Mouse (Mus musculus) brown adipose tissue, adult 24 weeks (tissue): Measurements from ENCODE around the gene Myom1. TPM values are rescaled to one million over a fixed set of nuclear protein-coding genes. Genes with fewer than 3 reads are reported as not detected.

Experiments used
- H3K27ac ChIP-seq: fragments of 200-500 bp; replicated peaks from 2 replicates; pipeline ENCODE4 v1.5.1; 2012; ENCODE audit warnings: low read depth, mild to moderate bottlenecking, low read length
- H3K4me1 ChIP-seq: fragments of 200-500 bp; 2 replicates; pipeline ENCODE4 v1.6.1; 2012; ENCODE audit warnings: low read length, mixed read lengths; ENCODE audit not compliant: control insufficient read depth, insufficient read depth, insufficient read length
- H3K4me3 ChIP-seq: fragments of 200-500 bp; 2 replicates; pipeline ENCODE4 v1.5.1; 2012; ENCODE audit warnings: low read depth, mild to moderate bottlenecking, low read length, moderate library complexity; ENCODE audit not compliant: insufficient read depth
- polyA plus RNA-seq: library from polyadenylated mRNA; stranded (reverse); fragments of >200 nt; gene quantifications from 2 replicates; pipeline ENCODE4 v1.2.4, GENCODE M21; 2012; ENCODE audit not compliant: missing spikeins, insufficient read depth, insufficient read length

The Myom1 gene
- polyA plus RNA-seq, 1 experiment: 10.1 TPM

GRCm38 (mm10) chr17:71049292-71049691 lies 46.9 kb downstream of the Myom1 start:
- H3K27ac ChIP-seq: no peak overlapping the region
- no peak overlapping the region for H3K4me3 ChIP-seq
- no peaks in the 10 kb centered on the region for H3K4me1 ChIP-seq

GRCm38 (mm10) chr17:71053134-71053708 lies 50.8 kb downstream of the Myom1 start:
- no peaks in the 10 kb centered on the region for H3K4me1 ChIP-seq
- H3K4me3 ChIP-seq: no peak overlapping the region
- no peak overlapping the region for H3K27ac ChIP-seq

- Histone ChIP-seq H3K4me3 (no peak overlapping the region), H3K27ac (no peak overlapping the region), H3K4me1 (no peaks in the 10 kb centered on the region)
Observed at GRCm38 (mm10) chr17:71055203-71055894, 52.9 kb downstream of the Myom1 start.

GRCm38 (mm10) chr17:71056405-71056804 lies 54.0 kb downstream of the Myom1 start:
- H3K4me1 ChIP-seq: no peaks in the 10 kb centered on the region
- no peak overlapping the region for H3K4me3 ChIP-seq
- no peak overlapping the region for H3K27ac ChIP-seq

GRCm38 (mm10) chr17:71057758-71058157 lies 55.3 kb downstream of the Myom1 start:
- H3K4me1 ChIP-seq: no peaks in the 10 kb centered on the region
- no peak overlapping the region for H3K27ac ChIP-seq
- no peak overlapping the region for H3K4me3 ChIP-seq

GRCm38 (mm10) chr17:71059213-71059612 lies 56.8 kb downstream of the Myom1 start:
- Histone ChIP-seq H3K4me1 (no peaks in the 10 kb centered on the region), H3K4me3 (no peak overlapping the region), H3K27ac (no peak overlapping the region)

- no peak overlapping the region for H3K27ac ChIP-seq
- H3K4me3 ChIP-seq: no peak overlapping the region
- H3K4me1 ChIP-seq: no peaks in the 10 kb centered on the region
Observed at GRCm38 (mm10) chr17:71062049-71062560, 59.7 kb downstream of the Myom1 start.

- Histone ChIP-seq H3K27ac (no peak overlapping the region), H3K4me1 (no peaks in the 10 kb centered on the region), H3K4me3 (no peak overlapping the region)
Observed at GRCm38 (mm10) chr17:71062870-71063602, 60.6 kb downstream of the Myom1 start.

- Histone ChIP-seq H3K4me1 (no peaks in the 10 kb centered on the region), H3K4me3 (no peak overlapping the region), H3K27ac (no peak overlapping the region)
Observed at GRCm38 (mm10) chr17:71064463-71065014, 62.1 kb downstream of the Myom1 start.

GRCm38 (mm10) chr17:71065127-71065526 lies 62.7 kb downstream of the Myom1 start:
- no peaks in the 10 kb centered on the region for H3K4me1 ChIP-seq
- no peak overlapping the region for H3K4me3 ChIP-seq
- no peak overlapping the region for H3K27ac ChIP-seq

GRCm38 (mm10) chr17:71069176-71069575 lies 66.7 kb downstream of the Myom1 start:
- no peaks in the 10 kb centered on the region for H3K4me1 ChIP-seq
- no peak overlapping the region for H3K27ac ChIP-seq
- no peak overlapping the region for H3K4me3 ChIP-seq

GRCm38 (mm10) chr17:71071958-71072357 lies 69.5 kb downstream of the Myom1 start:
- H3K4me1 ChIP-seq: no peaks in the 10 kb centered on the region
- no peak overlapping the region for H3K27ac ChIP-seq
- H3K4me3 ChIP-seq: no peak overlapping the region

GRCm38 (mm10) chr17:71074386-71074785 lies 72.0 kb downstream of the Myom1 start:
- no peak overlapping the region for H3K27ac ChIP-seq
- no peaks in the 10 kb centered on the region for H3K4me1 ChIP-seq
- H3K4me3 ChIP-seq: no peak overlapping the region

GRCm38 (mm10) chr17:71081986-71082385 lies 79.6 kb downstream of the Myom1 start:
- Histone ChIP-seq H3K4me3 (0 out of 2 replicates have a peak overlapping the region, but pooled peaks have one; percentile 6), H3K27ac (peak overlapping the region; percentile 62), H3K4me1 (peaks cover 2% of the 10 kb centered on the region; the same call in 1 of the 2 replicates)

- H3K4me1 ChIP-seq: peaks cover 11% of the 10 kb centered on the region
- H3K4me3 ChIP-seq: no peak overlapping the region
- no peak overlapping the region for H3K27ac ChIP-seq
Observed at GRCm38 (mm10) chr17:71086969-71087368, 84.5 kb downstream of the Myom1 start.
